Mouse (Mus musculus) cerebellum, adult 2 months (tissue): ENCODE measurements at regions not wholly inside any gene's neighbourhood (a gene's known extent, or its start where the extent isn't known, plus 50 kb on each side); places are given as distances from the start of the nearest gene placed in this dataset.

Experiments
- DNase-seq, 2 experiments: peaks; one replicate each; pipeline ENCODE4 v3.0.0; 2021
- H3K27ac ChIP-seq: fragments of 200-500 bp; 2 replicates; pipeline ENCODE4 v1.5.1; 2012; ENCODE audit warnings: low read length, control low read depth, inconsistent platforms; ENCODE audit not compliant: insufficient read depth
- H3K27me3 ChIP-seq: fragments of 200-500 bp; 2 replicates; pipeline ENCODE4 v1.6.1; 2012; ENCODE audit warnings: inconsistent platforms, mild to moderate bottlenecking, low read length, moderate library complexity; ENCODE audit not compliant: control insufficient read depth, insufficient read depth
- H3K4me1 ChIP-seq: fragments of 200-500 bp; 2 replicates; pipeline ENCODE4 v1.6.1; 2011; ENCODE audit warnings: low read length; ENCODE audit not compliant: control insufficient read depth, insufficient read depth
- H3K4me3 ChIP-seq: fragments of 200-500 bp; replicated peaks from 2 replicates; pipeline ENCODE3; 2011; ENCODE audit warnings: mild to moderate bottlenecking, low read depth, low read length, control low read depth; ENCODE audit not compliant: insufficient read depth
- CTCF ChIP-seq: fragments of 200-500 bp; IDR thresholded peaks from 2 replicates; pipeline ENCODE4 v1.5.1; 2011; ENCODE audit warnings: low read depth, mild to moderate bottlenecking, control low read depth, low read length, moderate library complexity, borderline replicate concordance; ENCODE audit not compliant: insufficient read depth
- POLR2A ChIP-seq: fragments of 200-500 bp; IDR thresholded peaks from 2 replicates; pipeline ENCODE4 v1.6.1; 2011; ENCODE audit warnings: low read length, control low read depth, borderline replicate concordance; ENCODE audit not compliant: insufficient read depth
- WGBS: fragments of 180-500 bp; shearing (Covaris S2); methylation state at CpG from one replicate; pipeline ENCODE4 v1.1.7; 2018; 5-methylcytosine and 5-hydroxymethylcytosine counted together

GRCm38 (mm10) chr5:39069683-39070082 is 193.1 kb upstream of the Clnk start:
- no peak overlapping the region for H3K27ac ChIP-seq
- DNase-seq: no peak
- no peaks in the 10 kb centered on the region for H3K4me1 ChIP-seq
- no peaks in the 10 kb centered on the region for H3K27me3 ChIP-seq
- H3K4me3 ChIP-seq: no peak overlapping the region
- 63% methylated on average over 3 of the region's 3 CpGs for WGBS
- TF ChIP-seq CTCF (no peak), POLR2A (no peak)

- no peak overlapping the region for H3K27ac ChIP-seq
- H3K4me3 ChIP-seq: no peak overlapping the region
- TF ChIP-seq POLR2A (no peak), CTCF (no peak)
- H3K27me3 ChIP-seq: no peaks in the 10 kb centered on the region
- 90% methylated on average over 3 of the region's 3 CpGs for WGBS
- no peaks in the 10 kb centered on the region for H3K4me1 ChIP-seq
- no peak for DNase-seq
Measured at GRCm38 (mm10) chr5:39063061-39063460, 186.4 kb upstream of the Clnk start.

- H3K27me3 ChIP-seq: no peaks in the 10 kb centered on the region
- H3K27ac ChIP-seq: no peak overlapping the region
- 89% methylated on average over 8 of the region's 8 CpGs for WGBS
- H3K4me1 ChIP-seq: no peaks in the 10 kb centered on the region
- DNase-seq: no peak
- H3K4me3 ChIP-seq: no peak overlapping the region
- TF ChIP-seq CTCF (no peak), POLR2A (no peak)
Measured at GRCm38 (mm10) chr5:39052490-39053250, 176.1 kb upstream of the Clnk start.

- no peaks in the 10 kb centered on the region for H3K27me3 ChIP-seq
- WGBS: 92% methylated on average over 3 of the region's 3 CpGs
Measured at GRCm38 (mm10) chr5:39050512-39050911, 173.9 kb upstream of the Clnk start.

GRCm38 (mm10) chr5:39049141-39049540 is 172.5 kb upstream of the Clnk start:
- DNase-seq: no peak
- no peaks in the 10 kb centered on the region for H3K4me1 ChIP-seq
- no peak overlapping the region for H3K4me3 ChIP-seq
- H3K27ac ChIP-seq: no peak overlapping the region
- 72% methylated on average over 2 of the region's 2 CpGs for WGBS
- no peaks in the 10 kb centered on the region for H3K27me3 ChIP-seq
- no peak for TF ChIP-seq CTCF
- no peak for TF ChIP-seq POLR2A

More at GRCm38 (mm10) chr5:39050512-39050911, 173.9 kb upstream of the Clnk start:
- H3K27ac ChIP-seq: no peak overlapping the region
- TF ChIP-seq POLR2A (no peak), CTCF (no peak)
- no peaks in the 10 kb centered on the region for H3K4me1 ChIP-seq
- no peak for DNase-seq
- no peak overlapping the region for H3K4me3 ChIP-seq

GRCm38 (mm10) chr5:39040467-39040866 is 163.9 kb upstream of the Clnk start:
- DNase-seq: no peak
- H3K27ac ChIP-seq: no peak overlapping the region
- no peak overlapping the region for H3K4me3 ChIP-seq
- H3K4me1 ChIP-seq: no peaks in the 10 kb centered on the region
- 93% methylated on average over 2 of the region's 2 CpGs for WGBS
- no peaks in the 10 kb centered on the region for H3K27me3 ChIP-seq
- TF ChIP-seq CTCF (no peak), POLR2A (no peak)

- Histone ChIP-seq H3K4me1 (no peaks in the 10 kb centered on the region), H3K27me3 (no peaks in the 10 kb centered on the region), H3K4me3 (no peak overlapping the region), H3K27ac (no peak overlapping the region)
- no peak for TF ChIP-seq POLR2A
- TF ChIP-seq CTCF: no peak
- no peak for DNase-seq
- 77% methylated on average over 4 of the region's 4 CpGs for WGBS
Measured at GRCm38 (mm10) chr5:39023241-39023640, 146.6 kb upstream of the Clnk start.

GRCm38 (mm10) chr5:39000643-39001042 is 124.0 kb upstream of the Clnk start:
- WGBS: 64% methylated on average over 4 of the region's 4 CpGs
- TF ChIP-seq POLR2A (no peak), CTCF (no peak)
- peak in 1 of 2 experiments; percentile 10 for DNase-seq
- H3K27ac ChIP-seq: no peak overlapping the region
- no peaks in the 10 kb centered on the region for H3K4me1 ChIP-seq
- no peak overlapping the region for H3K4me3 ChIP-seq
- no peaks in the 10 kb centered on the region; the same call in 1 of the 2 replicates for H3K27me3 ChIP-seq
